Mouse (Mus musculus) heart, adult 8-10 months (tissue): ENCODE measurements around the gene Chmp1a. TPM values are rescaled to one million over a fixed set of nuclear protein-coding genes. Genes with fewer than 3 reads are reported as not detected.

Experiments used
- DNase-seq: peaks from one replicate; pipeline ENCODE4 v3.0.0; 2022; ENCODE audit warnings: low spot score
- total RNA-seq, 4 experiments: library from RNA; stranded (reverse); gene quantifications; 2 replicates each; pipeline ENCODE4 v1.2.4; 2022

The Chmp1a gene
- total RNA-seq, 4 experiments from 2014 or later = 61.3 to 68.0 (median 65.5) TPM

GRCm38 (mm10) chr8:123156070-123156773 is 56.3 kb downstream of the Chmp1a start:
- DNase-seq = no peak

GRCm38 (mm10) chr8:123155177-123155576 is 57.4 kb downstream of the Chmp1a start:
- DNase-seq = no peak

Other genes starting within 250 kb of the Chmp1a start
- 10 to 100 TPM; 71.5 to 75.9 (median 75.2) TPM for gene Ankrd11, start 170.5 kb downstream of the Chmp1a start, total RNA-seq
- 10 to 100 TPM; 86.9 to 99.5 (median 95.3) TPM for gene Spg7, start 149.8 kb downstream of the Chmp1a start, total RNA-seq
- 100 to 1,000 TPM; 402 to 462 (median 427) TPM for gene Rpl13, start 110.4 kb downstream of the Chmp1a start, total RNA-seq
- gene Cpne7, start 95.4 kb downstream of the Chmp1a start, total RNA-seq = 1 to 10 TPM in 2 of 4 experiments, under 1 TPM in 2; 0.52 to 1.7 (median 0.89) TPM
- gene Sult5a1, start 54.4 kb downstream of the Chmp1a start, total RNA-seq = under 1 TPM; 0.34 to 0.87 (median 0.60) TPM
- 10 to 100 TPM; 22.6 to 45.5 (median 37.4) TPM for gene Dpep1, start 26.5 kb downstream of the Chmp1a start, total RNA-seq
- gene Spata33, start 69 bp upstream of the Chmp1a start, total RNA-seq = 10 to 100 TPM; 22.0 to 36.7 (median 27.5) TPM
- gene Cdk10, start 12.1 kb upstream of the Chmp1a start, total RNA-seq = 10 to 100 TPM; 15.0 to 25.2 (median 20.2) TPM
- gene Spata2l, start 23.5 kb upstream of the Chmp1a start, total RNA-seq = 1 to 10 TPM; 4.4 to 7.0 (median 6.0) TPM
- 10 to 100 TPM in 1 of 4 experiments, 1 to 10 TPM in 3; 8.2 to 10.8 (median 9.2) TPM for gene Zfp276, start 41.4 kb upstream of the Chmp1a start, total RNA-seq
- gene Vps9d1, start 41.6 kb upstream of the Chmp1a start, total RNA-seq = 10 to 100 TPM; 25.5 to 35.0 (median 27.5) TPM
- gene Fanca, start 105.8 kb upstream of the Chmp1a start, total RNA-seq = 1 to 10 TPM; 5.3 to 7.8 (median 6.3) TPM
- gene Spire2, start 120.0 kb upstream of the Chmp1a start, total RNA-seq = under 1 TPM in 2 of 4 experiments, not detected in 2; 0.16 to 0.22 TPM
- gene Tcf25, start 161.0 kb upstream of the Chmp1a start, total RNA-seq = 100 to 1,000 TPM; 135 to 187 (median 158) TPM
- gene Mc1r, start 194.3 kb upstream of the Chmp1a start, total RNA-seq = not detected
- under 1 TPM; 0.22 to 0.75 (median 0.35) TPM for gene Tubb3, start 198.7 kb upstream of the Chmp1a start, total RNA-seq
- gene Def8, start 210.8 kb upstream of the Chmp1a start, total RNA-seq = 10 to 100 TPM; 64.0 to 74.9 (median 68.1) TPM